Mouse (Mus musculus) thymus, adult 2 months (tissue): ENCODE data around the gene Trim33.

Experiments
- CTCF ChIP-seq: fragments of 200-500 bp; IDR thresholded peaks from 2 replicates; pipeline ENCODE4 v1.5.1; 2012; ENCODE audit warnings: mild to moderate bottlenecking, control low read depth, low read length, moderate library complexity, borderline replicate concordance; ENCODE audit not compliant: control insufficient read depth, poor library complexity, insufficient read depth; ENCODE audit errors: extremely low read depth
- POLR2A ChIP-seq: fragments of 200-500 bp; IDR thresholded peaks from 2 replicates; pipeline ENCODE4 v1.6.1; 2012; ENCODE audit warnings: mild to moderate bottlenecking, low read length, control low read depth, moderate library complexity; ENCODE audit not compliant: control insufficient read depth, poor library complexity, insufficient read depth; ENCODE audit errors: extremely low read depth

GRCm38 (mm10) chr3:103374028-103374427 is 94.9 kb downstream of the Trim33 start:
- TF ChIP-seq CTCF, result peak; percentile 38; the same call in 1 of the 2 replicates
- TF ChIP-seq POLR2A, result no peak
